Mouse (Mus musculus) MEL (cell line): ENCODE measurements around the gene Hacd2. TPM values are rescaled to one million over a fixed set of nuclear protein-coding genes. Genes with fewer than 3 reads are reported as not detected.

Source experiments
- DNase-seq: peaks from one replicate; pipeline ENCODE4 v3.0.0; 2011; ENCODE audit warnings: low read depth, low spot score
- H3K27ac ChIP-seq: 2 replicates; pipeline ENCODE4 v1.5.1; 2012; ENCODE audit warnings: low read depth, mild to moderate bottlenecking, control low read depth, low read length, moderate library complexity; ENCODE audit not compliant: control insufficient read depth
- H3K27me3 ChIP-seq, 2 experiments: fragments of 150-350 bp in 1 of 2; sonication (generic) in 1 of 2; 2 replicates each; pipeline ENCODE4 v1.6.1; 2012; ENCODE audit warnings: low read length in 2 of 2, mild to moderate bottlenecking in 2 of 2, improper control_type of control experiment in 1 of 2, moderate library complexity in 1 of 2; ENCODE audit not compliant: insufficient read depth in 2 of 2, control insufficient read depth in 1 of 2
- H3K36me3 ChIP-seq, 2 experiments: 2 replicates each; pipeline ENCODE4 v1.6.1; 2012 to 2014; ENCODE audit warnings: low read length in 2 of 2, improper control_type of control experiment in 1 of 2, inconsistent platforms in 1 of 2, mild to moderate bottlenecking in 1 of 2; ENCODE audit not compliant: insufficient read depth in 2 of 2, control insufficient read depth in 1 of 2
- H3K4me1 ChIP-seq, 2 experiments: fragments of 150-350 bp in 1 of 2; sonication (generic) in 1 of 2; 2 replicates each; pipeline ENCODE4 v1.6.1; 2012; ENCODE audit warnings: low read length in 2 of 2, improper control_type of control experiment in 1 of 2, mild to moderate bottlenecking in 1 of 2; ENCODE audit not compliant: insufficient read depth in 2 of 2, control insufficient read depth in 1 of 2
- H3K4me3 ChIP-seq, 2 experiments: fragments of 150-350 bp in 1 of 2; sonication (generic) in 1 of 2; 2 replicates each; pipeline ENCODE4 v1.5.1; 2012; ENCODE audit warnings: low read depth in 2 of 2, low read length in 2 of 2, mild to moderate bottlenecking in 2 of 2, moderate library complexity in 2 of 2, control low read depth in 1 of 2, improper control_type of control experiment in 1 of 2; ENCODE audit not compliant: control insufficient read depth in 1 of 2, insufficient read depth in 1 of 2
- H3K79me2 ChIP-seq: 2 replicates; pipeline ENCODE4 v1.6.1; 2012; ENCODE audit warnings: mild to moderate bottlenecking, low read length, moderate library complexity; ENCODE audit not compliant: control insufficient read depth, poor library complexity, insufficient read depth
- H3K9ac ChIP-seq: 2 replicates; pipeline ENCODE4 v1.6.1; 2012; ENCODE audit warnings: low read depth, mild to moderate bottlenecking, control low read depth, low read length, moderate library complexity; ENCODE audit not compliant: control insufficient read depth, poor library complexity, severe bottlenecking
- H3K9me3 ChIP-seq: fragments of 150-350 bp; sonication (generic); replicated peaks from 2 replicates; pipeline ENCODE4 v1.6.1; 2012; ENCODE audit warnings: mild to moderate bottlenecking, low read length, improper control_type of control experiment, moderate library complexity; ENCODE audit not compliant: insufficient read depth
- BHLHE40 ChIP-seq: IDR thresholded peaks from 2 replicates; pipeline ENCODE4 v1.6.1; 2012; ENCODE audit warnings: low read depth, mild to moderate bottlenecking, inconsistent platforms, low read length, improper control_type of control experiment, borderline replicate concordance
- CHD1 ChIP-seq: IDR thresholded peaks from 2 replicates; pipeline ENCODE4 v1.6.1; 2012; ENCODE audit warnings: low read depth, mild to moderate bottlenecking, inconsistent platforms, low read length, improper control_type of control experiment
- CTCF ChIP-seq, 3 experiments: IDR thresholded peaks in 2 of 3; conservative IDR thresholded peaks in 1 of 3; 2 replicates each; pipeline ENCODE4 v1.5.1; 2011 to 2012; ENCODE audit warnings: low read length in 3 of 3, low read depth in 2 of 3, mild to moderate bottlenecking in 2 of 3, improper control_type of control experiment in 1 of 3, inconsistent platforms in 1 of 3, mixed read lengths in 1 of 3, moderate library complexity in 1 of 3; ENCODE audit not compliant: control insufficient read depth in 1 of 3, insufficient read depth in 1 of 3, poor library complexity in 1 of 3, severe bottlenecking in 1 of 3
- E2F4 ChIP-seq: IDR thresholded peaks from 2 replicates; pipeline ENCODE4 v1.6.1; 2011; ENCODE audit warnings: low read depth, low read length, improper control_type of control experiment, borderline replicate concordance
- ELF1 ChIP-seq: IDR thresholded peaks from 2 replicates; pipeline ENCODE4 v1.6.1; 2014; ENCODE audit warnings: low read depth, mild to moderate bottlenecking, inconsistent platforms, low read length, improper control_type of control experiment, moderate library complexity
- EP300 ChIP-seq, 2 experiments: IDR thresholded peaks; 2 replicates each; pipeline ENCODE4 v1.6.1; 2011; ENCODE audit warnings: improper control_type of control experiment in 2 of 2, low read length in 2 of 2, low read depth in 1 of 2, mild to moderate bottlenecking in 1 of 2
- ETS1 ChIP-seq: IDR thresholded peaks from 2 replicates; pipeline ENCODE4 v1.6.1; 2012; ENCODE audit warnings: low read depth, mild to moderate bottlenecking, inconsistent platforms, low read length, improper control_type of control experiment, moderate library complexity
- GABPA ChIP-seq: IDR thresholded peaks from 2 replicates; pipeline ENCODE4 v1.6.1; 2012; ENCODE audit warnings: low read depth, mild to moderate bottlenecking, inconsistent platforms, low read length, improper control_type of control experiment, moderate library complexity
- GATA1 ChIP-seq: IDR thresholded peaks from 2 replicates; pipeline ENCODE4 v1.6.1; 2011; ENCODE audit warnings: low read depth, low read length, improper control_type of control experiment
- HCFC1 ChIP-seq: IDR thresholded peaks from 2 replicates; pipeline ENCODE4 v1.6.1; 2012; ENCODE audit warnings: low read depth, mild to moderate bottlenecking, inconsistent platforms, low read length, improper control_type of control experiment, moderate library complexity
- JUND ChIP-seq: IDR thresholded peaks from 2 replicates; pipeline ENCODE4 v1.6.1; 2011; ENCODE audit warnings: low read depth, mild to moderate bottlenecking, improper control_type of control experiment, low read length
- KAT2A ChIP-seq: conservative IDR thresholded peaks from 2 replicates; pipeline ENCODE4 v1.6.1; 2012; ENCODE audit warnings: low read depth, low read length, improper control_type of control experiment, inconsistent platforms
- MAFK ChIP-seq: IDR thresholded peaks from 2 replicates; pipeline ENCODE4 v1.6.1; 2011; ENCODE audit warnings: low read depth, mild to moderate bottlenecking, low read length, improper control_type of control experiment, borderline replicate concordance
- MAX ChIP-seq: IDR thresholded peaks from 2 replicates; pipeline ENCODE4 v1.6.1; 2011; ENCODE audit warnings: low read length, improper control_type of control experiment
- MAZ ChIP-seq: IDR thresholded peaks from 2 replicates; pipeline ENCODE4 v1.6.1; 2012; ENCODE audit warnings: low read depth, mild to moderate bottlenecking, inconsistent platforms, low read length, improper control_type of control experiment
- MEF2A ChIP-seq: IDR thresholded peaks from 2 replicates; pipeline ENCODE4 v1.6.1; 2014; ENCODE audit warnings: low read depth, mild to moderate bottlenecking, inconsistent platforms, low read length, improper control_type of control experiment; ENCODE audit not compliant: poor library complexity, insufficient replicate concordance, severe bottlenecking; ENCODE audit errors: extremely low read depth
- MYB ChIP-seq: IDR thresholded peaks from 2 replicates; pipeline ENCODE4 v1.6.1; 2011; ENCODE audit warnings: mild to moderate bottlenecking, low read depth, low read length, improper control_type of control experiment
- MYC ChIP-seq: IDR thresholded peaks from 2 replicates; pipeline ENCODE4 v1.6.1; 2011; ENCODE audit warnings: low read depth, mild to moderate bottlenecking, low read length, improper control_type of control experiment, moderate library complexity
- NELFE ChIP-seq: IDR thresholded peaks from 2 replicates; pipeline ENCODE4 v1.6.1; 2011; ENCODE audit warnings: low read depth, low read length, improper control_type of control experiment
- NRF1 ChIP-seq: IDR thresholded peaks from 2 replicates; pipeline ENCODE4 v1.6.1; 2014; ENCODE audit warnings: low read depth, mild to moderate bottlenecking, inconsistent platforms, low read length, improper control_type of control experiment, moderate library complexity; ENCODE audit not compliant: poor library complexity, insufficient read depth, severe bottlenecking
- POLR2A ChIP-seq, 2 experiments: IDR thresholded peaks; 2 replicates each; pipeline ENCODE4 v1.6.1; 2011 to 2012; ENCODE audit warnings: low read length in 2 of 2, mild to moderate bottlenecking in 2 of 2, control low read depth in 1 of 2, improper control_type of control experiment in 1 of 2, low read depth in 1 of 2, moderate library complexity in 1 of 2; ENCODE audit not compliant: control insufficient read depth in 1 of 2, insufficient read depth in 1 of 2, poor library complexity in 1 of 2
- RCOR1 ChIP-seq: IDR thresholded peaks from 2 replicates; pipeline ENCODE4 v1.6.1; 2012; ENCODE audit warnings: low read depth, mild to moderate bottlenecking, inconsistent platforms, low read length, improper control_type of control experiment
- SIN3A ChIP-seq: IDR thresholded peaks from 2 replicates; pipeline ENCODE4 v1.6.1; 2012; ENCODE audit warnings: low read length, improper control_type of control experiment, inconsistent platforms
- SMC3 ChIP-seq: IDR thresholded peaks from 2 replicates; pipeline ENCODE4 v1.6.1; 2011; ENCODE audit warnings: low read depth, low read length, improper control_type of control experiment
- TAL1 ChIP-seq: IDR thresholded peaks from 2 replicates; pipeline ENCODE4 v1.6.1; 2012; ENCODE audit warnings: mild to moderate bottlenecking, inconsistent platforms, low read length, moderate library complexity, mixed read lengths
- TBP ChIP-seq: IDR thresholded peaks from 2 replicates; pipeline ENCODE4 v1.8.0; 2011; ENCODE audit warnings: low read depth, low read length, improper control_type of control experiment
- UBTF ChIP-seq: IDR thresholded peaks from 2 replicates; pipeline ENCODE4 v1.6.1; 2012; ENCODE audit warnings: low read depth, mild to moderate bottlenecking, inconsistent platforms, low read length, improper control_type of control experiment, moderate library complexity, borderline replicate concordance; ENCODE audit not compliant: insufficient read depth
- USF1 ChIP-seq: IDR thresholded peaks from 2 replicates; pipeline ENCODE4 v1.6.1; 2014; ENCODE audit warnings: low read depth, mild to moderate bottlenecking, inconsistent platforms, low read length, improper control_type of control experiment, moderate library complexity
- USF2 ChIP-seq, 2 experiments: IDR thresholded peaks; 2 replicates each; pipeline ENCODE4 v1.6.1; 2011 to 2012; ENCODE audit warnings: improper control_type of control experiment in 2 of 2, low read length in 2 of 2, borderline replicate concordance in 1 of 2, inconsistent platforms in 1 of 2, low read depth in 1 of 2, mild to moderate bottlenecking in 1 of 2; ENCODE audit not compliant: insufficient read depth in 1 of 2
- ZKSCAN1 ChIP-seq: IDR thresholded peaks from 2 replicates; pipeline ENCODE4 v1.6.1; 2012; ENCODE audit warnings: low read depth, mild to moderate bottlenecking, inconsistent platforms, low read length, improper control_type of control experiment, moderate library complexity
- ZMIZ1 ChIP-seq: IDR thresholded peaks from 2 replicates; pipeline ENCODE4 v1.6.1; 2012; ENCODE audit warnings: low read depth, mild to moderate bottlenecking, inconsistent platforms, low read length, improper control_type of control experiment, moderate library complexity
- ZNF384 ChIP-seq: IDR thresholded peaks from 2 replicates; pipeline ENCODE4 v1.6.1; 2012; ENCODE audit warnings: low read depth, mild to moderate bottlenecking, inconsistent platforms, low read length, improper control_type of control experiment
- polyA plus RNA-seq, 2 experiments: library from polyadenylated mRNA; stranded (reverse) in 1 of 2; unstranded in 1 of 2; fragments of >175 nt in 1 of 2; fragments of >200 nt in 1 of 2; gene quantifications; 2 replicates each; pipeline versions ENCODE4 v1.2.1 to v1.2.4; 2012; ENCODE audit warnings: low replicate concordance in 2 of 2, low read depth in 1 of 2; ENCODE audit not compliant: insufficient read length in 2 of 2, insufficient read depth in 1 of 2, missing spikeins in 1 of 2
- total RNA-seq: library from RNA; depleted of rRNA; stranded (reverse); fragments of 300-350 nt; gene quantifications from 2 replicates; pipeline ENCODE4 v1.2.3, GENCODE M21; 2012

The Hacd2 gene
- total and polyA plus RNA-seq, 3 experiments = 16.9 to 40.3 TPM; not detected in 1

- Histone ChIP-seq H3K36me3 (no peaks in the 10 kb centered on the region), H3K9me3 (no peaks in the 10 kb centered on the region), H3K9ac (no peak overlapping the region)
- no peak for DNase-seq
- TF ChIP-seq EP300 (IDR thresholded peaks at IDR 0.05; ENCODE audit: low read depth in 1 of 2, low read length in 2 of 2) (no peak), GATA1 (no peak), MYB (no peak), UBTF (no peak), SIN3A (no peak), HCFC1 (no peak), POLR2A (IDR thresholded peaks at IDR 0.05; ENCODE audit: control insufficient read depth in 1 of 2, insufficient read depth in 1 of 2, low read depth in 1 of 2, low read length in 2 of 2, poor library complexity in 1 of 2) (no peak), NELFE (no peak), SMC3 (no peak), MAZ (no peak), KAT2A (no peak), USF1 (no peak), MAFK (no peak), MAX (no peak), GABPA (no peak), TAL1 (no peak), BHLHE40 (no peak), ZMIZ1 (no peak), ETS1 (no peak), ELF1 (no peak)
- TF ChIP-seq, all 39 proteins: peak for 0
- Histone ChIP-seq H3K4me1 (no peaks in the 10 kb centered on the region), H3K4me3 (no peak overlapping the region), H3K27ac (no peak overlapping the region), H3K79me2 (no peaks in the 10 kb centered on the region), H3K27me3 (no peaks in the 10 kb centered on the region)
These were observed 107.9 kb downstream of the Hacd2 start for GRCm38 (mm10) chr16:35130172-35130571.

GRCm38 (mm10) chr16:35139416-35139815 lies 117.2 kb downstream of the Hacd2 start:
- Histone ChIP-seq H3K36me3 (no peaks in the 10 kb centered on the region), H3K9me3 (no peaks in the 10 kb centered on the region), H3K9ac (no peak overlapping the region), H3K27ac (no peak overlapping the region)
- DNase-seq = no peak
- TF ChIP-seq TBP (no peak), BHLHE40 (no peak), MYB (no peak), NELFE (no peak), CTCF (IDR thresholded peaks at IDR 0.05 in 2 of 3, conservative IDR thresholded peaks at IDR 0.05 in 1 of 3; ENCODE audit: control insufficient read depth in 1 of 3, insufficient read depth in 1 of 3, low read depth in 2 of 3, low read length in 3 of 3, poor library complexity in 1 of 3, severe bottlenecking in 1 of 3) (no peak), CHD1 (no peak), GATA1 (no peak), NRF1 (no peak), MYC (no peak), HCFC1 (no peak), MEF2A (no peak), E2F4 (no peak), ZKSCAN1 (no peak), JUND (no peak), USF2 (IDR thresholded peaks at IDR 0.05; ENCODE audit: borderline replicate concordance in 1 of 2, insufficient read depth in 1 of 2, low read depth in 1 of 2, low read length in 2 of 2) (no peak), ZMIZ1 (no peak), ZNF384 (no peak), TAL1 (no peak), RCOR1 (no peak), USF1 (no peak)
- TF ChIP-seq, all 39 proteins: peak for 0
- Histone ChIP-seq H3K4me1 (no peaks in the 10 kb centered on the region), H3K27me3 (no peaks in the 10 kb centered on the region), H3K79me2 (no peaks in the 10 kb centered on the region), H3K4me3 (no peak overlapping the region)
